10 mouse cellular contexts compared by ENCODE assay signal in the genomic region with DNA sequence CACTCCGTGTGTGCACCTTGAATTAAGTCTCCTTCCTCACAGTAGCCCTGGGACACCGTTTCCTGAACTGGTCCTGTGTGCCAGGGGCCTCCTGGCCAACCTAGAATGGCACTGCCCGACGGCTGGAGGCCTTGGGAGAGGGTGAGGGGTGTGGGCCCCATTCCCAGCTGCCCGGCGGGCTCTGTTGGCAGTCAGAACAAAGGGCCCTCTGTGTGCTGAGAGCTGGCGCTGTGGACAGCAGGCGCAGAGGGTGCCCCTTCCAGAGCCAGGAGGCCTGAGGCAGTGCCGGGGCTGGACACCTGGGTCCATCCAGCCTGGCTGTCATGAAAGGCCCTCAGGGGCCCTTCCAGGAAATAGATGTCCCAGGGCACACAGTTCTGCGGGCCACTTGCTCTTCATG. TPM values are rescaled to one million over a fixed set of nuclear protein-coding genes. Genes with fewer than 3 reads are reported as not detected.
DNase-seq lines count a peak whose midpoint lies in the region; ATAC-seq and TF ChIP-seq lines count a peak whose summit lies in the region.
"Had no signal": no experiment of that assay in that cellular context is flagged by ENCODE, and none has a peak within 500 bp of the region (broad histone marks: within the 10 kb centered on the region; RNA-seq: fewer than 3 reads in every experiment).

No protein-coding gene starts in this region.

- no peak for TF ChIP-seq CTCF in stomach, postnatal 0 days (IDR thresholded peaks at IDR 0.05; ENCODE audit: low read depth)

- 52% methylated on average over 9 of the region's 10 CpGs for WGBS in hindbrain, embryonic 16.5 days
- WGBS in limb, embryonic 12.5 days, result 88% methylated on average over 10 of the region's 10 CpGs
- 72% methylated on average over 10 of the region's 10 CpGs for WGBS in stomach, postnatal 0 days

- ATAC-seq in hindbrain, embryonic 16.5 days, result peak; percentile 90
- no peak for ATAC-seq in limb, embryonic 12.5 days (ENCODE audit: insufficient number of reproducible peaks, insufficient read depth, low FRiP score, low TSS enrichment, low read depth)
- ATAC-seq in stomach, postnatal 0 days (ENCODE audit: low FRiP score, low TSS enrichment), result peak; percentile 22; the same call in 1 of the 2 replicates
- ATAC-seq in erythroblast, adult 5-6 weeks (replicated peaks; ENCODE audit: low FRiP score, poor library complexity, severe bottlenecking), result no peak

- no peaks in the 10 kb centered on the region for H3K9me3 ChIP-seq in hindbrain, embryonic 16.5 days (ENCODE audit: control insufficient read depth, low read length)
- no peaks in the 10 kb centered on the region for H3K9me3 ChIP-seq in limb, embryonic 12.5 days
- no peaks in the 10 kb centered on the region for H3K9me3 ChIP-seq in stomach, postnatal 0 days (ENCODE audit: control insufficient read depth, low read length)
- H3K9me3 ChIP-seq: limb, embryonic 13.5 days had no signal

- H3K9ac ChIP-seq in hindbrain, embryonic 16.5 days (ENCODE audit: low read depth, low read length), result no peak overlapping the region
- H3K9ac ChIP-seq in limb, embryonic 12.5 days (replicated peaks), result 0 out of 2 replicates have a peak overlapping the region, but pooled peaks have one; percentile 23
- H3K9ac ChIP-seq in stomach, postnatal 0 days (ENCODE audit: low read length), result no peak overlapping the region
- H3K9ac ChIP-seq: limb, embryonic 13.5 days had no signal

- H3K36me3 ChIP-seq in hindbrain, embryonic 16.5 days (ENCODE audit: control insufficient read depth, insufficient read depth, low read length), result no peaks in the 10 kb centered on the region
- no peaks in the 10 kb centered on the region for H3K36me3 ChIP-seq in limb, embryonic 12.5 days
- no peaks in the 10 kb centered on the region for H3K36me3 ChIP-seq in stomach, postnatal 0 days (ENCODE audit: control insufficient read depth, insufficient read depth, low read length)
- H3K36me3 ChIP-seq: limb, embryonic 13.5 days had no signal

- H3K4me2 ChIP-seq in hindbrain, embryonic 16.5 days (ENCODE audit: low read length), result no peak overlapping the region
- no peak overlapping the region for H3K4me2 ChIP-seq in limb, embryonic 12.5 days
- H3K4me2 ChIP-seq in stomach, postnatal 0 days (replicated peaks; ENCODE audit: low read depth), result no peak overlapping the region
- H3K4me2 ChIP-seq: limb, embryonic 13.5 days had no signal

- H3K4me1 ChIP-seq in hindbrain, embryonic 16.5 days (ENCODE audit: control insufficient read depth, insufficient read depth, low read depth, low read length), result peaks cover 15% of the 10 kb centered on the region
- H3K4me1 ChIP-seq in limb, embryonic 12.5 days (replicated peaks), result peaks cover 4% of the 10 kb centered on the region; the same call in 1 of the 2 replicates
- H3K4me1 ChIP-seq in stomach, postnatal 0 days (replicated peaks; ENCODE audit: control insufficient read depth, insufficient read depth), result no peaks in the 10 kb centered on the region

- no peak overlapping the region for H3K4me3 ChIP-seq in hindbrain, embryonic 16.5 days (ENCODE audit: low read length)
- H3K4me3 ChIP-seq in limb, embryonic 12.5 days (replicated peaks), result no peak overlapping the region
- no peak overlapping the region for H3K4me3 ChIP-seq in stomach, postnatal 0 days (ENCODE audit: low read depth, low read length)
- H3K4me3 ChIP-seq: limb, embryonic 13.5 days had no signal

- peak overlapping the region; percentile 73 for H3K27ac ChIP-seq in hindbrain, embryonic 16.5 days (ENCODE audit: low read depth, low read length)
- no peak overlapping the region for H3K27ac ChIP-seq in limb, embryonic 12.5 days
- no peak overlapping the region for H3K27ac ChIP-seq in stomach, postnatal 0 days (replicated peaks)
- H3K27ac ChIP-seq: limb, embryonic 13.5 days had no signal

- H3K27me3 ChIP-seq in hindbrain, embryonic 16.5 days (replicated peaks; ENCODE audit: control insufficient read depth, insufficient read depth, low read length), result no peaks in the 10 kb centered on the region
- no peaks in the 10 kb centered on the region for H3K27me3 ChIP-seq in limb, embryonic 12.5 days
- no peaks in the 10 kb centered on the region for H3K27me3 ChIP-seq in stomach, postnatal 0 days (ENCODE audit: control insufficient read depth, insufficient read depth, low read length)
- H3K27me3 ChIP-seq: limb, embryonic 13.5 days had no signal

- no peak for TF ChIP-seq EP300 in stomach, postnatal 0 days (optimal IDR thresholded peaks at IDR 0.05)

- DNase-seq in retina, postnatal 1 day, result peak; percentile 92
- DNase-seq in retina, embryonic 14.5 days (ENCODE audit: low spot score), result no peak
- DNase-seq in stomach, postnatal 0 days (ENCODE audit: low spot score), result peak; percentile 44
- no peak for DNase-seq in thymus, postnatal 10 days (ENCODE audit: low spot score in 2 of 2)
- DNase-seq in adrenal gland, postnatal 4 days (ENCODE audit: low spot score in 2 of 2), result no peak

RNA-seq across cellular contexts. Expression of gene Slc38a3, which starts 9.8 kb away (rescaled TPM):
- 53.2 and 55.0 TPM in 2 replicates for polyA plus RNA-seq in hindbrain, embryonic 16.5 days (2015; fragmentation: Nextera tagmentation; extraction: Ambion mirVana)
- polyA plus RNA-seq in limb, embryonic 12.5 days (2016; fragmentation: Nextera tagmentation; extraction: Ambion mirVana), result 3.5 and 5.0 TPM in 2 replicates
- 0.95 and 1.1 TPM in 2 replicates for polyA plus RNA-seq in stomach, postnatal 0 days (2015; fragmentation: Nextera tagmentation; extraction: Ambion mirVana)
- not detected in 2 replicates for total RNA-seq in erythroblast, adult 5-6 weeks (2015; ENCODE audit: low replicate concordance)
- not detected in 2 replicates for total RNA-seq in erythroblast, adult 5-6 weeks (2017; ENCODE audit: low replicate concordance)
- 10 to 100 TPM; 10.1 to 37.4 TPM for total RNA-seq in adrenal gland, postnatal 4 days (2021)

RNA-seq across cellular contexts. Expression of gene Gnat1, which starts 20.0 kb away (rescaled TPM):
- polyA plus RNA-seq in hindbrain, embryonic 16.5 days (2015; fragmentation: Nextera tagmentation; extraction: Ambion mirVana), result 1.3 and 2.7 TPM in 2 replicates
- 2.1 and 2.2 TPM in 2 replicates for polyA plus RNA-seq in limb, embryonic 12.5 days (2016; fragmentation: Nextera tagmentation; extraction: Ambion mirVana)
- polyA plus RNA-seq in stomach, postnatal 0 days (2015; fragmentation: Nextera tagmentation; extraction: Ambion mirVana), result 2.1 and 2.9 TPM in 2 replicates
- not detected in 2 replicates for total RNA-seq in erythroblast, adult 5-6 weeks (2015; ENCODE audit: low replicate concordance)
- total RNA-seq in erythroblast, adult 5-6 weeks (2017; ENCODE audit: low replicate concordance), result not detected in 2 replicates
- total RNA-seq in adrenal gland, postnatal 4 days (2021), result 1 to 10 TPM in 1 of 2 experiments, under 1 TPM in 1; 0.73 to 1.6 TPM
- total RNA-seq: gastrocnemius, postnatal 4 days had no signal

RNA-seq across cellular contexts. Expression of gene Gnai2, which starts 24.4 kb away (rescaled TPM):
- polyA plus RNA-seq in hindbrain, embryonic 16.5 days (2015; fragmentation: Nextera tagmentation; extraction: Ambion mirVana), result 302 and 317 TPM in 2 replicates
- 400 and 416 TPM in 2 replicates for polyA plus RNA-seq in limb, embryonic 12.5 days (2016; fragmentation: Nextera tagmentation; extraction: Ambion mirVana)
- polyA plus RNA-seq in stomach, postnatal 0 days (2015; fragmentation: Nextera tagmentation; extraction: Ambion mirVana), result 189 and 195 TPM in 2 replicates
- total RNA-seq in erythroblast, adult 5-6 weeks (2015; ENCODE audit: low replicate concordance), result 183 and 189 TPM in 2 replicates
- total RNA-seq in erythroblast, adult 5-6 weeks (2017; ENCODE audit: low replicate concordance), result 162 and 183 TPM in 2 replicates
- 100 to 1,000 TPM; 345 to 390 TPM for total RNA-seq in adrenal gland, postnatal 4 days (2021)

RNA-seq across cellular contexts. Expression of gene Sema3b, which starts 50.5 kb away (rescaled TPM):
- polyA plus RNA-seq in hindbrain, embryonic 16.5 days (2015; fragmentation: Nextera tagmentation; extraction: Ambion mirVana), result 5.6 and 7.0 TPM in 2 replicates
- 8.1 and 9.1 TPM in 2 replicates for polyA plus RNA-seq in limb, embryonic 12.5 days (2016; fragmentation: Nextera tagmentation; extraction: Ambion mirVana)
- polyA plus RNA-seq in stomach, postnatal 0 days (2015; fragmentation: Nextera tagmentation; extraction: Ambion mirVana), result 16.3 and 19.1 TPM in 2 replicates
- not detected in 2 replicates for total RNA-seq in erythroblast, adult 5-6 weeks (2015; ENCODE audit: low replicate concordance)
- total RNA-seq in erythroblast, adult 5-6 weeks (2017; ENCODE audit: low replicate concordance), result not detected in 2 replicates
- 10 to 100 TPM; 16.9 to 19.4 TPM for total RNA-seq in adrenal gland, postnatal 4 days (2021)

RNA-seq across cellular contexts. Expression of gene Sema3f, which starts 50.7 kb away (rescaled TPM):
- polyA plus RNA-seq in hindbrain, embryonic 16.5 days (2015; fragmentation: Nextera tagmentation; extraction: Ambion mirVana), result 10.0 and 13.0 TPM in 2 replicates
- 47.6 and 53.5 TPM in 2 replicates for polyA plus RNA-seq in limb, embryonic 12.5 days (2016; fragmentation: Nextera tagmentation; extraction: Ambion mirVana)
- polyA plus RNA-seq in stomach, postnatal 0 days (2015; fragmentation: Nextera tagmentation; extraction: Ambion mirVana), result 11.7 and 15.1 TPM in 2 replicates
- total RNA-seq in erythroblast, adult 5-6 weeks (2015; ENCODE audit: low replicate concordance), result not detected in 2 replicates
- not detected in 2 replicates for total RNA-seq in erythroblast, adult 5-6 weeks (2017; ENCODE audit: low replicate concordance)
- total RNA-seq in adrenal gland, postnatal 4 days (2021), result 10 to 100 TPM; 28.9 to 32.8 TPM

Comparison
In these comparisons a context has a peak if more than half of its experiments do, and no peak if none do; other contexts are left out.
1. DNase-seq: peak in retina, postnatal 1 day (single experiment) and stomach, postnatal 0 days (single experiment); none in retina, embryonic 14.5 days (single experiment), thymus, postnatal 10 days (0 of 2) and adrenal gland, postnatal 4 days (0 of 2).
2. ATAC-seq: peak in hindbrain, embryonic 16.5 days (single experiment) and stomach, postnatal 0 days (single experiment); none in limb, embryonic 12.5 days (single experiment) and erythroblast, adult 5-6 weeks (single experiment).